Mouse (Mus musculus): Measurements from ENCODE around the gene B4galnt2. TPM values are rescaled to one million over a fixed set of nuclear protein-coding genes. Genes with fewer than 3 reads are reported as not detected.

The B4galnt2 gene
- total and polyA plus RNA-seq, 3 experiments, result 0.15 to 4.5 TPM; not detected in 1

- H3K27ac ChIP-seq (ENCODE audit: control insufficient read depth, low read depth, low read length), result peak overlapping the region; percentile 97
- H3K4me3 ChIP-seq (ENCODE audit: control insufficient read depth in 1 of 2, insufficient read depth in 1 of 2, low read depth in 2 of 2, low read length in 2 of 2), result peak overlapping the region in 1 of 2 experiments; percentile 45; a peak in 1 of 4 replicates
- TF ChIP-seq TAL1 (IDR thresholded peaks at IDR 0.05; ENCODE audit: low read length) (no peak), BHLHE40 (IDR thresholded peaks at IDR 0.05; ENCODE audit: borderline replicate concordance, low read depth, low read length) (no peak), GABPA (IDR thresholded peaks at IDR 0.05; ENCODE audit: low read depth, low read length) (no peak), USF1 (IDR thresholded peaks at IDR 0.05; ENCODE audit: low read depth, low read length) (no peak), NRF1 (IDR thresholded peaks at IDR 0.05; ENCODE audit: insufficient read depth, low read depth, low read length, poor library complexity, severe bottlenecking) (no peak), MAZ (IDR thresholded peaks at IDR 0.05; ENCODE audit: low read depth, low read length) (no peak), SIN3A (IDR thresholded peaks at IDR 0.05; ENCODE audit: low read length) (no peak), GATA1 (IDR thresholded peaks at IDR 0.05; ENCODE audit: low read depth, low read length) (no peak), POLR2AphosphoS5 (IDR thresholded peaks at IDR 0.05; ENCODE audit: borderline replicate concordance, low read depth, low read length) (no peak)
- peaks cover 23 to 61% of the 10 kb centered on the region in 2 experiments for H3K4me1 ChIP-seq (ENCODE audit: control insufficient read depth in 1 of 2, insufficient read depth in 2 of 2, low read length in 2 of 2)
- peaks cover 0 to 34% of the 10 kb centered on the region in 2 experiments; a peak in 2 of 4 replicates for H3K36me3 ChIP-seq (ENCODE audit: control insufficient read depth in 1 of 2, insufficient read depth in 2 of 2, low read length in 2 of 2)
- DNase-seq (ENCODE audit: low read depth, low spot score), result no peak
- H3K9ac ChIP-seq (ENCODE audit: control insufficient read depth, low read depth, low read length, poor library complexity, severe bottlenecking), result peak overlapping the region; percentile 68
- H3K79me2 ChIP-seq (ENCODE audit: control insufficient read depth, insufficient read depth, low read length, poor library complexity), result no peaks in the 10 kb centered on the region; the same call in 1 of the 2 replicates
- H3K9me3 ChIP-seq (replicated peaks; ENCODE audit: insufficient read depth, low read length), result no peaks in the 10 kb centered on the region
- no peaks in the 10 kb centered on the region for H3K27me3 ChIP-seq (ENCODE audit: control insufficient read depth in 1 of 2, insufficient read depth in 2 of 2, low read length in 2 of 2)
These were observed 81.6 kb downstream of the B4galnt2 start for GRCm38 (mm10) chr11:95833006-95833570.

- peaks cover 0 to 31% of the 10 kb centered on the region in 2 experiments; a peak in 2 of 4 replicates for H3K36me3 ChIP-seq (ENCODE audit: control insufficient read depth in 1 of 2, insufficient read depth in 2 of 2, low read length in 2 of 2)
- no peaks in the 10 kb centered on the region; the same call in 1 of the 2 replicates for H3K79me2 ChIP-seq (ENCODE audit: control insufficient read depth, insufficient read depth, low read length, poor library complexity)
- no peaks in the 10 kb centered on the region for H3K27me3 ChIP-seq (ENCODE audit: control insufficient read depth in 1 of 2, insufficient read depth in 2 of 2, low read length in 2 of 2)
- no peak overlapping the region for H3K4me3 ChIP-seq (ENCODE audit: control insufficient read depth in 1 of 2, insufficient read depth in 1 of 2, low read depth in 2 of 2, low read length in 2 of 2)
- peaks cover 26 to 59% of the 10 kb centered on the region in 2 experiments for H3K4me1 ChIP-seq (ENCODE audit: control insufficient read depth in 1 of 2, insufficient read depth in 2 of 2, low read length in 2 of 2)
- peak; percentile 14 for DNase-seq (ENCODE audit: low read depth, low spot score)
- TF ChIP-seq MEF2A (IDR thresholded peaks at IDR 0.05; ENCODE audit: extremely low read depth, insufficient replicate concordance, low read depth, low read length, poor library complexity, severe bottlenecking) (no peak), ETS1 (IDR thresholded peaks at IDR 0.05; ENCODE audit: low read depth, low read length) (no peak), ZKSCAN1 (IDR thresholded peaks at IDR 0.05; ENCODE audit: low read depth, low read length) (no peak), CHD1 (IDR thresholded peaks at IDR 0.05; ENCODE audit: low read depth, low read length) (no peak)
- no peak overlapping the region for H3K9ac ChIP-seq (ENCODE audit: control insufficient read depth, low read depth, low read length, poor library complexity, severe bottlenecking)
- H3K9me3 ChIP-seq (replicated peaks; ENCODE audit: insufficient read depth, low read length), result no peaks in the 10 kb centered on the region
- H3K27ac ChIP-seq (ENCODE audit: control insufficient read depth, low read depth, low read length), result no peak overlapping the region
These were observed 82.3 kb downstream of the B4galnt2 start for GRCm38 (mm10) chr11:95832129-95833005.

Data from MEL (cell line).